Mouse (Mus musculus) spleen, postnatal 36 days (tissue): ENCODE data around the gene Intu.
A peak's percentile ranks its signal among the peaks of the same experiment; 100 is the strongest.

Experiments used
- DNase-seq, 2 experiments: peaks; one replicate each; pipeline ENCODE4 v3.0.0; 2022; ENCODE audit warnings: low spot score in 2 of 2, mixed read lengths in 1 of 2

Intu gene

DNA sequence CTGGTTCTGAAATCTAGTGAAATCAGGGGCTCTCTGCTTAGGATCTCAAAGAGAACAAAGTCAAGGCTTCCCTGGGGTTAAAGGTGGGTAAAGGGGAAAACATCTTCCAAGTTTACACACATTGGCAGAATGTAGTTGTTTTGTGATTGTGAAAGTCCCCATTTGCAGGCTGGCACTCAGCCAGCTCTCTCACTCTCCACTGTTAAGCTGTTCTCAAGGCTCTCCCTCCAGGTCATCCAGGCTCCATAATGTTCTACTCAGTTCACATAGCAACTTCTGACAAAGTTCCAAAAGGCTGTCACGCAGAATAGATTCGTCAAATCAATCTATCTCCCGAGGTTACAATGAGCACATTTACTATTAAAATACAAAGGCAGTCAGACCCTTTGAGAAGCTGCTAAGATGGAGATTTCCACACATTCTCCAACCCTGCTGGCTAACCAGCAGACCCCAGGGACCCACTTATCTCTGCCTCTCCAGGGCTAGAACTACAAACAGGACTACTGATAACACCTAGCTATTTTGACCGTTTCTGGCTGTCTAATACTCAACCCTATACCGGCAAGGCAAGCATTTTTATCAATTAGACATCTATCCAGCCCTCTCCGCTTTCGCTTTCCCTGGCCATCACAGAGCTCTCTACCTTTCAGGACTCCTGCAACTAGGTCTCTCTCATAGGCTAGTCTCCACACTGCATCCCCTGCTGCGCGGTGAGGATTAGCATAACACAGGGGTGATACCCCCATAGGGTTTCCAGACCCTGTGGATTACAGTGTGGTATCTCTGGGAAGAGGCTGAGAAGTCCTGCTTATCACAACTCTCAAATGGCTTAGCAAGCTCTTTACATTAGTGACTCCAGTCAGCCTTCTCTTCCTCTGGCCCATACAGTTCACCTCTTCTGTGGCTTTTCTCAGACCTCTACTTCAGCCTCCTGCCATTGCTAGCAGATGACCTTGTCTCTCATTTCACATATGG lies 2.8 kb upstream of the Intu start:
- no peak for DNase-seq

DNA sequence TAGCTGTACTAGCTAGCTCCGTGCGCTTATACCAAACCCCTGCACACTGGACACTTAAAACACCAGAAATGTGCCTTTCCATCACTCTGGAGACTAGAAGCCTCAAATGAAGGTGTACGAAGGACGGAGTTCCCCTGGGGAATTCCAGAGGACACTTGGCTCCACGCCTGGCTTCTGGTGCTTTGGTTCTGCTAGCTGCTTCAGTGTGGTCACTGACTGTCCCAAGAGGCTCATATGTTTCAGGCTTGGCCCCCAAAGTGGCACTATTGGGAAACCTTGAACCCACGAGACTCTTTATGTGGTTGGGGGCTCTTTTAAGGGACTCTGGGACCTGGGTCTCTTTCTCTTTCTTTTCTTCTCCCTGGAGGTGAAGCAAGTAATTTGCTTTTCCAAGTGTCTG lies 2.1 kb upstream of the Intu start:
- no peak for DNase-seq

DNA sequence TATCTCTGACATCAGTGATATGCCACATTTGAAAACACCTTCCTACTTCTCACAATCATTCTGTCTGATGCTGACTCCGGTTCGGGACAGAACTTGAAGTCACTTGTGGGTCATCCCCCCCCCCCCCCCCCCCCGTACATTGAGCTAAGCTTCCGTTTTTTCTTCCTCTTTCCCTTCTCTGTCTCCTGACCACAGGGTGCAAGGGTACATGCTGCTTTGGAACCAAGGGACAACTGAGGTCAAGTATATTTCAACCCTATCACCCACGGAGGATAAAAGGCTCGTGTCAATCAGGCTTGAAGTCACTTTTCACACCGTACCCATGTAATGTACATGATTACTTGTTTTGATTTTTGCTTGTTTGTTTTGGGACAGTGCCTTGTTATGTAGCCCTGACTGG lies 241 bp upstream of the Intu start:
- DNase-seq = no peak

DNA sequence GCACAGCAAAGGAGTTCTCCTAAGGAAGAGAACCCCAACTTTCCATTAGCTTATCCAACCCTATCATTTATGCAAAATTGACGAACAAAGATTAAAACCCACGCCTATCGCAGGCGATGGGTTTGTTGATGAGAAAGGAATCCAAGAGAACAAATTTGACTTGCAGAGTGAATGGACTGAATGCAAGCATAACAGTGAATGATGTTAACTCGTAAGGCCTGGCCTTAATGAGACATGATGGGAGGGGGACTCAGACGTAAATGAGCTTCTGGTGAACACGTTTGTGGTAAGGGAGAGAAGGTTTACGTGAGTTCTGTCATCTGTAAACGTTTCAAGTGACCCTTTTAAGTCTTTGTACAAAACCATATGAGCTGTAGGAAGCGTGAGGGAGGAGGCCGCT lies 1.2 kb downstream of the Intu start:
- DNase-seq = no peak

DNA sequence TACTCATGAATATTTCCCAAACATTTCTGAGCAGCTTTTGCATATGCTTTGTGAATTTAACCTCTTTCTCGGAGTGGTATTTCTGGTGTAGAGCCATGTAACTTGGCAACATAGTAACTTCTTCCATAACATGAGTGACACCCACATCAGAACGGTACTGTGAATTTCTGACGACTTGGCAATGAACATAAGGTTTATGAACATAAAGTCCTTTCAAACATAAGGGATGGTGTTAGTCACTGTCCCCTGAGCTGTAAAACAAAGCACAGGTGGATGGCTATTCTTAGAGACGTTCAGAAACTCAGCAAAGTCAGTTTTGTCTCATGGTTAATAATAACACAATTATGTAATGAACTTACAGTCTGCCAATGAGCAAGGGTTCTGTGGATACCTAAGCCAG lies 3.1 kb downstream of the Intu start:
- DNase-seq = no peak

DNA sequence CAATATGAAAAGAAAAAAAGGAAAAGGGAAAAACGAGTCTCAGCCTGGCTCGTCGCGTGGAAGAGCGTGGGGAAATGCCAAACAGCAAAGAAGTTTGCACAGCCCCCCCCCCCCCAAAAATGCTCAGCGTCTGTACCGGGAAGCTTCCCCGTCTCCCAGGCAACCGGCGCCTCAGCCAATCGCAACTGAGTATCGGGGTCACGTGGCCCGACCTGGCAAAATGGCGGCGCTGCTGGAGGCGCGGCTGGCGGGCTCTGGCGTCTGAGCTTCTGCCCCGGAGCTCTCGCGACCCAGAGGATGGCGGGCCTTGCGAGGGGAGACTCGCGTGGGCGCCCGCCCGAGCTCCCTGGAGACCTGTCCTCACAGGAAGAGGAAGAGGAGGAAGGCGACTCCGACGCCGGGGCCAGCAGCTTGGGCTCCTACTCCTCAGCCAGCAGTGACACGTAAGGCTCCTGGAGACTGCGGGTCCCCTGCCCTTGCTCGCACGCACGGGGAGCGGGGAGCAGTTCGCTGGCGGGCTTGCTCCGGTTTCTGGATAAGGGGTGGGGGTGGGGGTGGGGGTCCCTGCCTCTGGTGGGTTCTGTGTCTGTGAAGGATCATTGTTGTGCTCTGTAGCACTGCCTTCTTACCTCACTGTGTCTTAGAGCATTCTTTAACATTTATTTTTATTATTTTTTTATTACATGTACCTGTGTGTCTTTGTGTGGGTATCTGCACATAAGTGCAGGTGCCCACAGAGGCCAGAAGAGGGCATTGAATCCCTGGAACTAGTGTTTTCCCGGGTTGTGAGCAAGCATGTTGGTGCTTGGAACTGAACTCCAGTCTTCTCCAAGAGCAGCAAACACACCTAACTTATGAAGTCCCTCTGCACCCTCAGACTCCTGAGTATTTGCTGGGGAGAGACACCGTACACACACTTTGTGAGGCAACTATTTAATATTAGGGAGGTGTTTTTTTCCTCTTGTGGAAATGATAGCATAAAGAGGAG lies 9.8 kb downstream of the Intu start:
- DNase-seq = peak; percentile 79 to 80

DNA sequence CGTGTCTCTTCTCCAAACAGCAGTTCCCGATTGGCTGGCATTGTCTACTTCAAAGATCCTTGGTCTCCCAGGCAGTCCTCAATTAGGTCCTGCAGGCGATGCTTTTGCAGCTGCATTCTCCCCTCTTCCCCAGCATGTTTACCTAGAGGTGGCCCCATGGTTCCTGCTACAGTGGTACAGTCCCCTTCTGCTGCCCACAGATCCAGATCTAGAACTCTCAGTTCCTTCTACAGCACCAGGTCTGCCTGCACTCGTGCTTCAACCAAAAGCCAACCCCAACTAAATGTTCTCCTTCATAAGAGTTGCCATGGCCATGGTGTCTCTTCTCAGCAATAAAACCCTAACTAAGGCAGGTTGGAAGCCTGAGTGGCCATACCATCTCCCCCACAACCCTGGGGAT lies 15.5 kb downstream of the Intu start:
- DNase-seq = no peak

DNA sequence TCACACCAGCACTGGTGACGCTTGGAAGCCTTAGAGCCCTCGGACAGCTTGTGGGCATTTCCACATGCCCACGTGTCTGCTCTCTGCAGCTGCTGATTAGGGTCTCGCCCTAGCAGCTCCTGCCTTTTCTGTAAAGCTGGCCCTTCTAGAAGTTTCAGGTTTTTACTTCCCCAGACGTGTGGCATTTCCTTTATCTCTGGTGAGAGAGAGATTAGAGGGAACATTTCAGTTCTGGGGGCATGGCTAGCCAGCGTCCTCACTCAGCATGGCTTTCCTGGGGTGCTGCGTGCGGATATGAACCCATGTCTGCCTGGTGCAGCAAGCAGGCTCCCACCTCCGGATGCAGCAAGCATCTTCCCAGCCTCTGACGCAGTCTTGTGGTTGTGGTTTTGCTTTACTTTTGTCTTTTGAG lies 121.9 kb downstream of the Intu start:
- peak; percentile 4 to 7 for DNase-seq

DNA sequence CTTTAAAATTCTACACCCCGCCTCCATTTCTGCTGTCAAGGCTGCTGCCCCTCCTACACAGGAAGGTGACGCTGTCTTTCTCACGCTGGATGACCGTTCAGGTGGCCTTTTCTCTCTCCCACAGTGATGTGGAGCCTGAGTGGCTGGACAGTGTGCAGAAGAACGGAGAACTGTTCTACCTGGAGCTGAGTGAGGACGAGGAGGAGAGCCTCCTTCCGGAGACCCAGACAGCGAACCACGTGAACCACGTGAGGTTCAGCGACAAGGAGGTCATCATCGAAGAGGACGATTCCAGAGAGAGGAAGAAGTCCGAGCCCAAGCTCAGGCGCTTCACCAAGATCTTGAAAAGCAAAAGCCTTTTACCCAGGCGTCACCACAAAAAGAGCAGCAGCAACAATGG lies 122.5 kb downstream of the Intu start:
- DNase-seq = no peak

DNA sequence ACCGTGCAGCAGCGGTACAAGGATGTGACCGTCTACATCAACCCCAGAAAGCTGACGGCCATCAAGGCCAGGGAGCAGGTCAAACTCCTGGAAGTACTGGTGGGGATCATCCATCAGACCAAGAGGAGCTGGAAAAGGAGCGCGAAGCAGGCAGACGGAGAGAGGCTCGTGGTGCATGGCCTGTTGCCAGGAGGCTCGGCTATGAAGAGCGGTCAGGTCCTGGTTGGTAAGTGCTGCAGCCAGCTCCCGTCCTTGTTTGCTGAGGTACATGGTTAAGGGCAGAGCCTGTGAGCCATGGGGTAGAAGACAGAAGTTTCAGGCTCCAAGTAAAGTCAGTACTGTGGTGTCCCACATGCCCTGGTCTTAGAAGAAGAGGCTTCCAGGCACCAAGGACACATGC lies 122.9 kb downstream of the Intu start:
- DNase-seq = no peak

DNA sequence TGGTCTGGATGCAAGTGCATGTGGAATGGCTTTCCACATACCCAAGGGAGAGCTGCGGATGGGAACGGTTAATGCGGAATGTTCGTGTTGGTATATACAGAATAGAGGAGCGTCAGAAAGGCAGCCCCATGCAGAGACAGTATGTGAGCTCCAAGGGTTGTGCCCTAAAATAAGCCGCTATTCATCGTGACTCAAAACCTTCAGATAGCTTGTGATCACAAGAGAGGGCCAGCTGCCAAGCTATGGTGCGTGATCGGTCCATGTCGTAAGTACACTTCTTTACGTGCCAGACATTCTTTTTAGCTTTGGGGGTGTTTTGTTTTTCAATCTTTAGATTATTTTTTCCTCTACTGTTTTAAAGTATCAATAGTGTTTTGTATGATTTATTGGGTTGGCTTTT lies 124.5 kb downstream of the Intu start:
- no peak for DNase-seq

DNA sequence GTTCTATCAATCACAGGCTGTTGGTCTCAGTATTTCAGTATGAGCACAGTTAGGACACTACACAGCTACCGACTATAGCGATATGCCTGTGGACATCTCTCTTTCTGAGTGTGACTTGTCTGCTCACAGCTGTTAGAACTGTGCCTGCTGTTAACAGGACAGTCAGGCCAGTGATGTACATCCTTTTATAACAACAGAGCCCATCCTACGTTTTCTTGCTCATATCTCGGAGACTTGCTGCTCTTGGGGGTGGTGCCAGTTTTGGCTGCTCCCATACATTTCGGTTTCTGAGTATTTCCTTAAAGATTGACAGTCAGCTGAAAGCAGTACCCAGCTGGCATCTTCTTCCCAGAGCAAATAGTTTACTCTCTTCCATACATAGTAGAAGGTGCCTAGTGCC lies 125.3 kb downstream of the Intu start:
- no peak for DNase-seq

DNA sequence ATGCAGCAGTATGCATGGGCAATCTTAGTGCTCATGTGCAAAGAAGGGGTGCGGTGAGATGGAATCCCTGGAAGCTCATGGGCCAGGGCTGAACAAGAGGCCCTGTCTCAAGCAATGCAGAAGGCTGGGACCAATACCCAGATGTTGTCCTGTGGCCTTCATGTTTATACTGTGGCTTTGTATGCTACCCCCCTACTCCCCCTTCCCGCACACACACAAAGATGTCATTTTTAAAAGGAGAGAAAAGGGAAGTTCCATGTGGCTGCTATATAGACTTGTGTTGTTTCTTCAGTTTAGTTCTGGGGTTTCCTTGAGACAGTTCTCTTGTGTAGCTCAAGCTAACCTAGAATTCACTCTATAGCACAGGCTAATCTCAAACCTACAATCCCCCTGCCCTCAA lies 129.1 kb downstream of the Intu start:
- DNase-seq = no peak

DNA sequence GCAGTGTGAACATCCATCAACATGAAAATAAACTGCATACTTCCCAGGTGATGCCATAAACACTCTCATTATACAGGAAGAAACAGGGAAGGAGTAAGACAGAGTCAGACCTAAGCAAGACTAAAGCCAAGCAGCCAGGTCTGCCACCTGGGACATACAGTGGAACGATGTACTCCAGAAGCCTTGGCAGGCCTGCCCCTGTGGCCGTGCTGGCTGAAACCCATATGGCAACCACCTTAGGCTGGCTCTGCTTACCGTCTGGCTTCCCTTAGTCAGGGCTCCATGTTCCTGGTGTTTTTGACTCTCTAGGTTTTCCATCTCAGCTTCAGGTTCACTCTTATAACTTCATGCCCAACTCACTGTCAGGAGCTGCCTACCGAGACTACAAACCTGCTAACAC lies 135.0 kb downstream of the Intu start:
- no peak for DNase-seq

DNA sequence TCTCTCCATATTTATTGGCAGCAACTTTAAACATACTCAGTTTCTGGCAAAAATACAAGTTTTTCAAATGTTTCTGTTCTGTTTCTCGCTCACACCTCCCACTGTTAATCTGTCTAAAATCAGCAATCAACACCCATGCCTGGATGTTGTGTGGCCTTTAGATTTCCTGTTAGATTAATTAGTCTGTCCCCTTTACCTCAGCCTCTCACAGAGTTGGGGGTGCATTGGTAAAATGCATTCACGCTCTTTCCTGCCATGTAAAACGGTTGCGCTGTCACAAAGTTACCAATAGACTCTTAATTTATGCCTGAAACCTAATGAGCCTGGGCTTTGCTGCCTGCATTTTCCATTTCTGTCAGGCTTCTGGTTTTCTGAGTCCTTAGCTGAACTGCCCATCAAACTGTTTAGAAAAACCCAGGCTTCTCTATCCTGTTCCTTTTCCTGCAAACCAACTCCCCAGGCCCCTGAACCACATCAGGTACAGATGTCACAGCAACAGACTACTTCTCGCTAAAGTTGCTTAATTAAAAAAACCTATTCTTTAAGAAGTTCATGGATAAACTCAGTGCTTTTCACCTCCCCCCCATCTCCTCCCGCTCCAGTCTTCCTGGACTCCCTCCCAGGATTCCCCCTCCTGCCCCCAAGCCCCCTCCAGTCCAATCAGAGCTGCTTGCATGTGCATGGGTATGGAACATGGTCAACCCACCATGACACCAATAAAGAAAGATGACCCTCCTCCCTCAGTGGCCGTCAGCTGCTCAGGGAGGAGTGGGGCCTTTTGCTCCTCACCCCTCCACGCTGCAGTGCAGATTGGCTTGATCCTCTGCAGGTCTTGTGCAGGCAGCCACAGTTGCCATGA lies 136.0 kb downstream of the Intu start:
- no peak for DNase-seq

DNA sequence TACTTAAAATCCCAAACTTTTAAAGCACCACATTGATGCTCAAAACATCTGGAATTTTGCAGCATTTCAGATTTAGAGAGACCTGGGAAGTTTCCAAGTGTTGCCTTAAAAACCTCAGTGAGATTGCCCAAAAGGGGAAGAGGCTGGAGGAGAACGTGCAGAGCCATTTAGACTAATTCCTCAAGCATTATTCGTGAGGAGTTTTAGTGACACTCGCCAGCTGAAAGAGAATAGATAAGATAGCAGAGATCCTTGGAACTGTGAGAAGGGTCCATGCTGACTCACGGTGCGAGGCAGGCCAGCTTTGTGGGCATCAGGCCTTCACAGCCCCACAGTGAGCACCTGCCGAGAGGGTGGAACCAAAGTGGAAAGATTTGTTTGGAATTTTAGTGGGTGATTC lies 137.8 kb downstream of the Intu start:
- DNase-seq = no peak

DNA sequence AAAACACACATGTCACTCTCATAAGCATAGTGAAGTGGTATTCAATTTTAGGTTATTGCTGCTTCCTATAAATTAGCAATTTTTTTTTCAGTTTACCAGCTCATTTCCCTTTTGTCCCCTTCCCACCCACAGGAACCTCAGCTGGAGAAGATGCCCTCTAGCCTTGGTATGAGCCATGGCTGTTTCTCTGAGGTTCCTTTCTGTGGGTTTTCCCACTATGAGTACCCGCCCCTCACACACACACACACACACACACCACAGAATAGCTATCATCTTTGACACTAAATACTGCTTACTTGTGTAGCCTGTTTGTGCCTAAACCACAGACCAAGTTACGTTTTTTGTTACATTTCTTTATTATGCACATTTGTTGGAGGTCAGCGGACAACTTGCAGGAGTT lies 138.3 kb downstream of the Intu start:
- no peak for DNase-seq

DNA sequence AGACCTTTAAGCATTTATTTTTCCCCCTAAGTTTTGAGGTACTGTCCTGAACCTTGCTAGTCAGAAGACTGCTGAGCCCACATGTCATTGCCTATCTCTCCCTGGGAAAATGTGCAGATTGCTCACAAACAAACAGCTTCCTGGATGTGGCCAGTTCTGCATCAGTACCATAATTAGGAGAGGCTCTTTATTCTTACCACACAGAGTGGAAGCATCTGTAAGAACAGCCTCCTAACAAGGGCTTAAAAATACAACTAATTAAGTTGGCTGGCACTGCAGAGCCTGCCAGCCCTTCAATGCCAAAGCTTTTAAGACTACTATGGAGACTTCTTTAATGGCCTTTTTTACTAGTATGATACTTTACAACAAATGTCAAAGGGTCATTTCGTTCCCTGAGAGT lies 142.4 kb downstream of the Intu start:
- DNase-seq = no peak

DNA sequence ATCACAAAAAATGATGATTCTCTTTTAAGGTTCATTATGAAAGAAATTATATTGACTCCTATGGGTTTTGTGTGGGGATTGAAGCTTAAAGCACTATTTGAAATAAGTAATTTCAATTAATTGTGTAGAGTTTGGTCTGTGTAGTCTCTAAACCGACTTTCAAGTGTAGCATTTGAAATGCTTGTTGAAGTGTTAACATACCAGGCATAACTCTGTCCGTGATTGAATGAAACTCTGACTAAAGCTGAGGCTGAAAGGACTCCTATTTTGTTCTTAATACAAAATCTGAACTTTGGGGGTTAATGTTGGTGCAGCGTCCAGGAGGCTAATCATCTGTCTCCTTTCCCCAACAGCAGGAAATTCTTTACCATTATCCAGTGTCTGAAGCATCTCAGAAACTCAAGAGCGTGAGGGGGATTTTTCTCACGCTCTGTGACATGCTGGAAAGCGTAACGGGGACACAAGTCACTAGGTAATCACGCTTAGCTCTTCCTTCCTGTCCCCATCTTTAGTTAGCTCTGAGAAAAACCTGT lies 143.9 kb downstream of the Intu start:
- DNase-seq = no peak

DNA sequence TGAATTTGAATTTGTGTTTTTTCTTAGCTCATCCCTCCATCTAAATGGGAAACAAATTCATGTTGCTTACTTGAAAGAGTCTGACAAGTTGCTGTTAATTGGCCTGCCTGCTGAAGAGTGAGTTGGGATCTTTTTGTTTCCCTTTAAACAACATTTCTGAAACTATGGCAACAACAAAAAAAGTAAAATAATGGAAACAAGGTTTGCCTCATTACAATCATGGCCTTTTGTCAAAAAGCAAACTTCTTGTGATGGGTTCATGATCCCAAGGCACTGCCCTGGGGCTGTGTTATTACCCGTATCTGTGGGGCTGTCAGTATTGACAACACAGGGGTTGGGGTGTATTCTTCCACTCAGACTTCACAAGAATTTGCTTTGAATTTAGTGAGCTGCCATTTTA lies 147.8 kb downstream of the Intu start:
- no peak for DNase-seq

DNA sequence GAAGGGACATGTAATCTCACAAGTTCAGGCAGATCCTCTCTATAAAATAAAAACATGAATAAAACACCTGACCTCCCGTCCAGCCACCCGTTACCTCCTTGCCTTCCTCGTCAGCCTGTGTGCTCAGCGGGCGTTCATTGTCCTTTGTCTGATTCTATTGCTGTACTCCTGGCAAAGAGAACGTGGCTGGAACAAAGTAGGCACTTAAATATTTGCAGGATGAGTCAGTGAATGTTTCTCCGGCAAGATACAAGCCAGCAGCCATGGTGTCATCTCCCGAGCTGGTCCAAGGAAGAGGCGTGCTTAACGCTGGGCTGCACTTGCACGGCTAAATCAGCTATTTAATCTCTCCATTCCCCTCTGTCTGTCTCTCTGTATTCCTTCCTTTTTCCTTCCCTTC lies 151.3 kb downstream of the Intu start:
- DNase-seq = no peak
